Mouse (Mus musculus): ENCODE results near the gene Abca7. TPM values are rescaled to one million over a fixed set of nuclear protein-coding genes. Genes with fewer than 3 reads are reported as not detected.
A peak's percentile ranks its signal among the peaks of the same experiment; 100 is the strongest.

The Abca7 gene
- total RNA-seq, 2 experiments from 2014 or later, result 10.7 to 11.0 TPM

- no peak for DNase-seq (ENCODE audit: low spot score in 2 of 2)
- TF ChIP-seq CTCF (conservative IDR thresholded peaks at IDR 0.05), result no peak
- Histone ChIP-seq H3K4me3 (peak within 1 kb of the TSS; percentile 54), H3K27ac (peak within 1 kb of the TSS; percentile 64)
Measured at GRCm38 (mm10) chr10:79988506-79989271, 7.6 kb upstream of the Abca7 start, which contains the start of gene Cnn2. Cnn2 (plus strand) TSS chr10:79988584.

GRCm38 (mm10) chr10:79989272-79989786, 7.0 kb upstream of the Abca7 start:
- peak overlapping the region; percentile 54; the same call in 1 of the 2 replicates for H3K4me3 ChIP-seq

GRCm38 (mm10) chr10:79989870-79990269, 6.4 kb upstream of the Abca7 start:
- TF ChIP-seq CTCF (conservative IDR thresholded peaks at IDR 0.05), result no peak
- Histone ChIP-seq H3K4me3 (no peak overlapping the region), H3K27ac (no peak overlapping the region)
- no peak for DNase-seq (ENCODE audit: low spot score in 2 of 2)

More at GRCm38 (mm10) chr10:79989272-79989786, 7.0 kb upstream of the Abca7 start:
- DNase-seq (ENCODE audit: low spot score in 2 of 2), result no peak
- no peak overlapping the region for H3K27ac ChIP-seq
- no peak for TF ChIP-seq CTCF (conservative IDR thresholded peaks at IDR 0.05)

GRCm38 (mm10) chr10:79991099-79991498, 5.2 kb upstream of the Abca7 start:
- DNase-seq (ENCODE audit: low spot score in 2 of 2), result no peak
- no peak for TF ChIP-seq CTCF (conservative IDR thresholded peaks at IDR 0.05)
- Histone ChIP-seq H3K4me3 (no peak overlapping the region), H3K27ac (no peak overlapping the region)

- no peak for DNase-seq (ENCODE audit: low spot score in 2 of 2)
- no peak overlapping the region for H3K27ac ChIP-seq
Measured at GRCm38 (mm10) chr10:79991548-79991947, 4.7 kb upstream of the Abca7 start.

GRCm38 (mm10) chr10:79994397-79995115, 1.7 kb upstream of the Abca7 start:
- no peak for DNase-seq (ENCODE audit: low spot score in 2 of 2)
- Histone ChIP-seq H3K27ac (no peak overlapping the region), H3K4me3 (no peak overlapping the region)
- TF ChIP-seq CTCF (conservative IDR thresholded peaks at IDR 0.05), result no peak

More at GRCm38 (mm10) chr10:79991548-79991947, 4.7 kb upstream of the Abca7 start:
- H3K4me3 ChIP-seq, result no peak overlapping the region
- peak; percentile 55 for TF ChIP-seq CTCF (conservative IDR thresholded peaks at IDR 0.05)

GRCm38 (mm10) chr10:79995636-79996035, 658 bp upstream of the Abca7 start:
- no peak overlapping the region for H3K4me3 ChIP-seq
- no peak for DNase-seq (ENCODE audit: low spot score in 2 of 2)
- H3K27ac ChIP-seq, result peak overlapping the region; percentile 56; the same call in 1 of the 2 replicates
- TF ChIP-seq CTCF (conservative IDR thresholded peaks at IDR 0.05), result no peak

GRCm38 (mm10) chr10:79997034-79997760, 903 bp downstream of the Abca7 start:
- Histone ChIP-seq H3K4me3 (peak overlapping the region; percentile 63), H3K27ac (0 out of 2 replicates have a peak overlapping the region, but pooled peaks have one; percentile 9)
- DNase-seq (ENCODE audit: low spot score in 2 of 2), result peak; percentile 45 to 48
- no peak for TF ChIP-seq CTCF (conservative IDR thresholded peaks at IDR 0.05)

- Histone ChIP-seq H3K27ac (no peak overlapping the region), H3K4me3 (peak overlapping the region; percentile 63)
- DNase-seq (ENCODE audit: low spot score in 2 of 2), result no peak
- no peak for TF ChIP-seq CTCF (conservative IDR thresholded peaks at IDR 0.05)
Measured at GRCm38 (mm10) chr10:79997819-79998218, 1.5 kb downstream of the Abca7 start.

- TF ChIP-seq CTCF (conservative IDR thresholded peaks at IDR 0.05), result no peak
- no peak overlapping the region for H3K4me3 ChIP-seq
- DNase-seq (ENCODE audit: low spot score in 2 of 2), result no peak
- H3K27ac ChIP-seq, result no peak overlapping the region
Measured at GRCm38 (mm10) chr10:80001945-80002344, 5.7 kb downstream of the Abca7 start.

GRCm38 (mm10) chr10:80002829-80003228, 6.5 kb downstream of the Abca7 start:
- 0 out of 2 replicates have a peak overlapping the region, but pooled peaks have one; percentile 43 for H3K27ac ChIP-seq
- no peak for DNase-seq (ENCODE audit: low spot score in 2 of 2)
- no peak overlapping the region for H3K4me3 ChIP-seq
- TF ChIP-seq CTCF (conservative IDR thresholded peaks at IDR 0.05), result no peak
